Mouse (Mus musculus): Measurements from ENCODE around the gene Mob4. TPM values are rescaled to one million over a fixed set of nuclear protein-coding genes. Genes with fewer than 3 reads are reported as not detected.

The Mob4 gene
- polyA plus RNA-seq (2012; rRNA removed) = 39.2 and 39.8 TPM in 2 replicates

- H3K4me1 ChIP-seq (ENCODE audit: control insufficient read depth, insufficient read depth, low read length) = peaks cover 3% of the 10 kb centered on the region
- peak within 1 kb of the TSS; percentile 76 for H3K4me3 ChIP-seq (ENCODE audit: insufficient read depth, low read length)
- H3K27ac ChIP-seq (ENCODE audit: insufficient read depth, low read length) = peak within 1 kb of the TSS; percentile 91
- TF ChIP-seq POLR2A (IDR thresholded peaks at IDR 0.05; ENCODE audit: extremely low read depth, insufficient read depth, low read length) (peak; percentile 87), CTCF (IDR thresholded peaks at IDR 0.05; ENCODE audit: extremely low read depth, insufficient read depth, low read length) (no peak)
Observed at GRCm38 (mm10) chr1:55130943-55131401, at the start of gene Mob4. Mob4 (plus strand) TSS chr1:55131231.

GRCm38 (mm10) chr1:55082106-55082505 lies 48.9 kb upstream of the Mob4 start:
- TF ChIP-seq CTCF (IDR thresholded peaks at IDR 0.05; ENCODE audit: extremely low read depth, insufficient read depth, low read length) (no peak), POLR2A (IDR thresholded peaks at IDR 0.05; ENCODE audit: extremely low read depth, insufficient read depth, low read length) (no peak)
- H3K4me1 ChIP-seq (ENCODE audit: control insufficient read depth, insufficient read depth, low read length) = peaks cover 2% of the 10 kb centered on the region; the same call in 1 of the 2 replicates
- no peak overlapping the region for H3K4me3 ChIP-seq (ENCODE audit: insufficient read depth, low read length)
- no peak overlapping the region for H3K27ac ChIP-seq (ENCODE audit: insufficient read depth, low read length)

- Histone ChIP-seq H3K4me1 (ENCODE audit: control insufficient read depth, insufficient read depth, low read length) (peaks cover 2% of the 10 kb centered on the region; the same call in 1 of the 2 replicates), H3K27ac (ENCODE audit: insufficient read depth, low read length) (no peak overlapping the region), H3K4me3 (ENCODE audit: insufficient read depth, low read length) (no peak overlapping the region; the same call in 1 of the 2 replicates)
- TF ChIP-seq CTCF (IDR thresholded peaks at IDR 0.05; ENCODE audit: extremely low read depth, insufficient read depth, low read length) = no peak
- no peak for TF ChIP-seq POLR2A (IDR thresholded peaks at IDR 0.05; ENCODE audit: extremely low read depth, insufficient read depth, low read length)
Observed at GRCm38 (mm10) chr1:55085781-55086366, 45.2 kb upstream of the Mob4 start.

DNA sequence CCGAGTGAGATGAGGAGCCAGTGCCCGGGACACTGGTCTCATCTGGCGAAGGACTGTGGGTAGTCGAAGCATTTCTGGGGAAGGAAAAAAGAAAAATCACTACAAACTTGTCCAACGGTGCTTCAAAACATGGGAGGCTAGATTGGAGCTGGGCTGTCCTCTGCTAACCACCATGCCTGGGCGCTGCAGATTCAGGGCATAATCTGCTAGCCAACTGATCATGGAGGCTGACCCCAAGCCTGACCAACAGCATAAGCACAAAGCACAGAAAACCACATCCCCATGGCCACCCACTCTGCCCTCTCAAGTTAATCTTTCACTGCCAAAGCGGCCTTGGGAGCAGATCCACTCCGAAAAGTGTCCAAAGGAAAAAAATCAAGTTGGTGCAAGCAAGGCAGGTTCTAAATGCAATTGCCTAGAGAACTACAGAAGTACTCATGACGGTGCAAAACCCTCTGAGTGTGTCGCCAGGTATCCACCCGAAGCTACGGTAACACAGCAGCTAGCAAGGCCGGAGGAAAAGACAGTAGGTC lies 44.1 kb upstream of the Mob4 start:
- no peak for TF ChIP-seq CTCF (IDR thresholded peaks at IDR 0.05; ENCODE audit: extremely low read depth, insufficient read depth, low read length)
- no peak for TF ChIP-seq POLR2A (IDR thresholded peaks at IDR 0.05; ENCODE audit: extremely low read depth, insufficient read depth, low read length)
- peak overlapping the region; percentile 98; the same call in 1 of the 2 replicates for H3K27ac ChIP-seq (ENCODE audit: insufficient read depth, low read length)
- peaks cover 2% of the 10 kb centered on the region; the same call in 1 of the 2 replicates for H3K4me1 ChIP-seq (ENCODE audit: control insufficient read depth, insufficient read depth, low read length)
- H3K4me3 ChIP-seq (ENCODE audit: insufficient read depth, low read length) = peak overlapping the region; percentile 96

DNA sequence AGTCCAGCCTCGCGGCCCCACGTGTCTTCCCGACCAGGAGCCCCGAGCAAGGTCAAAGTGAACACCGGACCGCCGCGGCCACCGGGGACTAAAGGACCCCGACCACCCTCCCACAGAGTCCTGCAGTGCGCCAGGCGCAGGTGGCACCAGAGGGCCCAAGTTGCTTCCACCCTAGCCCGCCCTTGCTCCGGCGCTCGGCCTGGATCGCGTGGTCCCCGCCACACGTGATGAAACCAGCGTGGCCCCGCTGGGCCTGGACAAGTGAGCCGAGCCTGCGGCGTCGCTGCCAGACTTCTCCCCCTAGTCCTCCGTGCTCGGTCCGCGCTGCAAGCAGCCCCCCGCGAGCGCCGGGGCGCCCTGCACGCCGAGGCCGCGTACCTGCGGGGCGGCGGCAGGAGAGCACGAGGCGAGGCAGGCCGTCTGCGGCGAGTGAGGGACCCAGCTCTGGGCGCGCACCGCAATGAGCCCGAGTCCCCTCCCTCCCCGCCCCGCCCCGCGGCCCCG lies 43.6 kb upstream of the Mob4 start:
- H3K27ac ChIP-seq (ENCODE audit: insufficient read depth, low read length) = peak overlapping the region; percentile 98
- H3K4me3 ChIP-seq (ENCODE audit: insufficient read depth, low read length) = peak overlapping the region; percentile 96
- peaks cover 2% of the 10 kb centered on the region; the same call in 1 of the 2 replicates for H3K4me1 ChIP-seq (ENCODE audit: control insufficient read depth, insufficient read depth, low read length)
- 0 out of 2 replicates have a peak, but pooled peaks have one; percentile 42 for TF ChIP-seq POLR2A (IDR thresholded peaks at IDR 0.05; ENCODE audit: extremely low read depth, insufficient read depth, low read length)
- TF ChIP-seq CTCF (IDR thresholded peaks at IDR 0.05; ENCODE audit: extremely low read depth, insufficient read depth, low read length) = no peak

- peak within 1 kb of the TSS; percentile 98 for H3K27ac ChIP-seq (ENCODE audit: insufficient read depth, low read length)
- peaks cover 2% of the 10 kb centered on the region; the same call in 1 of the 2 replicates for H3K4me1 ChIP-seq (ENCODE audit: control insufficient read depth, insufficient read depth, low read length)
- TF ChIP-seq POLR2A (IDR thresholded peaks at IDR 0.05; ENCODE audit: extremely low read depth, insufficient read depth, low read length) (peak; percentile 80), CTCF (IDR thresholded peaks at IDR 0.05; ENCODE audit: extremely low read depth, insufficient read depth, low read length) (no peak)
- H3K4me3 ChIP-seq (ENCODE audit: insufficient read depth, low read length) = peak within 1 kb of the TSS; percentile 96
Observed at GRCm38 (mm10) chr1:55087932-55088610, 43.0 kb upstream of the Mob4 start, which contains the start of the genes Hspe1 and Hspd1. Hspe1 (plus strand) TSS chr1:55088132. Hspd1 (minus strand) TSS chr1:55088243.

- H3K27ac ChIP-seq (ENCODE audit: insufficient read depth, low read length) = peak overlapping the region; percentile 93
- TF ChIP-seq POLR2A (IDR thresholded peaks at IDR 0.05; ENCODE audit: extremely low read depth, insufficient read depth, low read length) = no peak
- TF ChIP-seq CTCF (IDR thresholded peaks at IDR 0.05; ENCODE audit: extremely low read depth, insufficient read depth, low read length) = no peak
- peaks cover 2% of the 10 kb centered on the region; the same call in 1 of the 2 replicates for H3K4me1 ChIP-seq (ENCODE audit: control insufficient read depth, insufficient read depth, low read length)
- H3K4me3 ChIP-seq (ENCODE audit: insufficient read depth, low read length) = peak overlapping the region; percentile 96
Observed at GRCm38 (mm10) chr1:55088611-55089497, 42.2 kb upstream of the Mob4 start.

GRCm38 (mm10) chr1:55089498-55090064 lies 41.5 kb upstream of the Mob4 start:
- Histone ChIP-seq H3K4me3 (ENCODE audit: insufficient read depth, low read length) (peak overlapping the region; percentile 6; the same call in 1 of the 2 replicates), H3K27ac (ENCODE audit: insufficient read depth, low read length) (peak overlapping the region; percentile 25; the same call in 1 of the 2 replicates), H3K4me1 (ENCODE audit: control insufficient read depth, insufficient read depth, low read length) (peaks cover 2% of the 10 kb centered on the region; the same call in 1 of the 2 replicates)
- TF ChIP-seq CTCF (IDR thresholded peaks at IDR 0.05; ENCODE audit: extremely low read depth, insufficient read depth, low read length) (no peak), POLR2A (IDR thresholded peaks at IDR 0.05; ENCODE audit: extremely low read depth, insufficient read depth, low read length) (no peak)

All from cortical plate, adult 2 months (tissue).